Mouse (Mus musculus): ENCODE data around the gene Rtkn2. TPM values are rescaled to one million over a fixed set of nuclear protein-coding genes. Genes with fewer than 3 reads are reported as not detected.

Rtkn2 gene
- total RNA-seq (2021), result 1 to 10 TPM; 5.1 to 6.2 TPM

DNA sequence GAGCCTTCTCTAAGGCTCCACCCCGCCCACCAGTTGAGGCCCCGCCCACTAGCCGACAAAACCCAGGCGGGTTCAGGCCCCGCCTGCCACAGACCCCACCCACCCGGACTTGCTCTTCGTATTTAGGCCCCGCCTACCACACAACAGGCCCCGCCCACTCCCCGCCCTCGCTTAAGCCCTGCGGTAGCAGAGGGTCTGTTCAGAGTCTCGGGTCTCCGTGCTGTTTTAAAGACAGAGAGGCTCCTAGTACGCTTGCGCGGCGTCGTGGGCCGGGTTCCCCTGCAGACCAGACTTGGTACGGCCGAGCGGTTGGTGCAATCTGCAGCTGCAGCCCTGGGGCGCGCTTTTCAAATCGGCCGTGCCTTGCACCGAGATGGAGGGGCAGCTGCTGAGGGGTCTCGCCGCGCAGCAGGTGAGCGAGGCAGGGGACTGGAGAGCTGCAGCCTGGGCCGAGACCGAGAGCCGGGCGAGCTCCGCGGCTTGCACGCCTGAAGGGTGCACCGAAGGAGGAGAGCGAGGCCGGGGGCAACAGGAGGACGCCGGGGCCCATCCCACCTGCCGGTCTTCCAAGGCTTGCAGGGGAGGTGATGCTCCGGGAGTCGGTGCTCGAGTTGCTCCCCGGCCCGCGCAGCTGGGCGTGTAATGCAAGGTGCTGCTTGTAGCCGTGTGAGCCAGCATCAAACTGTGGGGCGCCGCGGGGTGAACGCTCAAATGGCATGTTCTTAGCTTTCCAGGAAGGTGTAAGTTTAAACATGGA, at the start of gene Rtkn2:
Gene Rtkn2, plus strand, starts transcription at position 170 of the 757 bp plus-strand sequence.
- DNase-seq, result peak; percentile 84 to 85

- DNase-seq, result no peak
These were observed 48.0 kb upstream of the Rtkn2 start for GRCm38 (mm10) chr10:67931328-67931727.

GRCm38 (mm10) chr10:67932780-67933179, 46.6 kb upstream of the Rtkn2 start:
- no peak for DNase-seq

DNA sequence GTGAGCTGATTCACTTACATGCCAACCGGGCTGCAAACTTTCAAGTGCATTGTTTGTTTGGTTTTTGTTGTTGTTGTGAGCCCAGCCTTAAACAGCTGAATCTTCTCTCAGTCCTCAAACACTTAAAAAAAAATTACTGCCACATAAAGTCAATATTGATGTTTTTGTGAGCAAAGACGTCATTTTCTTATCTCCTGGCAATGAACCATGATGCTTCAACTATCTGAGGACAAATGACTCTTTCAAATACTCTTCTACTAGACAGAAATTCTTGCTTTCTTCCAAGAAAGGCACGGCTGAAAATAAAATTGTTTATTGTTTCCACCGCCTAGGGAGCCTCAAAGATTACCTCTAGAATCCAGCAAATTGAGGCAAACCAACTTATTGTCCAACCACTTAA, 42.4 kb upstream of the Rtkn2 start:
- no peak for DNase-seq

- DNase-seq, result no peak
These were observed 41.6 kb upstream of the Rtkn2 start for GRCm38 (mm10) chr10:67937775-67938174.

- DNase-seq, result no peak
These were observed 39.8 kb upstream of the Rtkn2 start for GRCm38 (mm10) chr10:67939546-67939945.

DNA sequence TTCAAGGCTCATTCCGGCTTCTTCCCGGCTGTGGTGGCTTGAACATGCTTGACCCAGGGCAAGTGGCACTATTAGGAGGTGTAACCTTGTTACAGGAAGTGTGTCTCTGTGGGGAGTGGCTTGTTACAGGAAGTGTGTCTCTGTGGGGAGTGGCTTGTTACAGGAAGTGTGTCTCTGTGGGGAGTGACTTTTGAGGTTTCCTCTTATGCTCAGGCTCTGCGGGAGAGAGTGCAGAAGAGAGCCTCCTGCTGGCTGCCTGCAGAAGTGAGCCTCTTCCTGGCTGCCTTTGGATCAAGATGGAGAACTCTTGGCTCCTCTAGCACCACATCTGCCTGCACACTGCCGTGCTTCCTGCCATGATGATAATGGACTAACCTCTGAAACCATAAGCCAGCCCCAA, 35.9 kb upstream of the Rtkn2 start:
- DNase-seq, result no peak

GRCm38 (mm10) chr10:67950059-67950748, 29.2 kb upstream of the Rtkn2 start:
- DNase-seq, result no peak

DNA sequence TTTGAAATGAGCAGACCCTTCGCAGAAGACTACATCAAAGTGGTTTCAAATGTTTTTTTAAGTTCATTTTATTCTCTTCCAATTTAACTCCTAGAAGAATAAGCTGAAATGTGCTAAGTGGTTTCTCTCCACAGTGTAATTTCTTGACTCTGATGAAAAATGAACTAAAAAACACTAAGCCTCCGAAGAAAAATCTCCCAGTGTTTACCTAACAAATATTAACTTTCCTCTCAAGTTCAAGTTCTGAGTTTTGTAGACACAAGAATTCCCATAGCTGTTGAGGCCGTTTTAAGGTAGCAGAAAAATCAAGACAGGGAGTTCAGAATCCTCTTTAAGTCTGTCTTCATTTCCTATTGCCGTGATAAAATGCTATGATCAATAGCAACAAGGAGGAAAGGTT, 27.7 kb upstream of the Rtkn2 start:
- no peak for DNase-seq

DNA sequence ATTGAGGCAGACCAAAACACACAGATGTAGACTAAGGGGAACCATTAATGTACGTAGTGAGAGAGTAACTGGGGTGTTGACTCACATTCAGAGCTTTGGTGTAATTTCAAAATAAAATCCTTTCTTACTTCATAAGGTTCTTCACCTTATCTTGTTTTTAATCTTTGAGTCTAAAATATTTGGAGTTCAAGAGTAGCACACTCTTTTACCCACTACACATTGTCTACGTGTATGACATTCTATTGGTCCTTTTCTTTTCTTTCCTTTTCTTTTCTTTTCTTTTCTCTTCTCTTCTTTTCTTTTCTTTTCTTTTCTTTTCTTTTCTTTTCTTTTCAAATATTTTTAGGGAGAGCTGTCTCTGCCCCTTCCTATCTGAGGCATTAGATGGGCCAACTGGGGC, 23.4 kb upstream of the Rtkn2 start:
- DNase-seq, result no peak

DNA sequence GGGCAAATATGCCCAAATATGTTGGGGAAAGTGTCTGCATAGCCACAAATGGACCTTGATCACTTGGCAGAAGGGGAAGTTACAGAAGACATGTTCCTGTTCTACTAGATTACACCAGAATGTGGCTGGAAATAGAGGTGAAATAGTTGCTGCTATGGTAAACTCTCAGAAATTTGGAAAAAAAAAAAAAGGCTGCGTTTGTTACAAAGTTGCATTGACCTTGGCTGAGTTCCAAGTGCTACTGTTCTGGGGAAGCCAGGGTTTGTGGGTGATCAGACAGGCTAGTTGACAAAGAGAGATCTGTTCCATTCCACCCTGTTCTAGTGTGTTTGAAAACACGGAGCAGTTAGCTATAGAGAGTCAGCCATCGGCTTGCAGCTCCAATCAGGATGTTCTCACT, 19.4 kb upstream of the Rtkn2 start:
- no peak for DNase-seq

DNA sequence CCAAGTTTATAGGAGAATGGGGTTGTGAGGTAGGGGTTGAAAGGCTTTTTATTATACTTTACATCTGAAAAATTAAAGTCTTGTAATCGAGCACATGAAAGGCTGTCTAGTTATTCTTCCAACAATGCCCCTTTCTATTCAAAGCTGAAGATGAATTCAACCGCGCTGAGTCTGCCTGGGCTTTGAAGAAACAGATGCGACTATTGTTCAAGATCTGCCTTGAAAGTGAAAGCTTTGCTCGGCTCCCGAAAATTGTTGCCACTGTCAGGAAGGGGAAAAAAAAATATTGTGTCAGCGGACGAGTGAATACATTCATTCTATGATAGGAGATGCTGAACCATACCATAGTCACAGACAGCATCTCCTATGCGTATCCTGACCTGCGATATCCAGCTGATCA, 16.9 kb upstream of the Rtkn2 start:
- no peak for DNase-seq

DNA sequence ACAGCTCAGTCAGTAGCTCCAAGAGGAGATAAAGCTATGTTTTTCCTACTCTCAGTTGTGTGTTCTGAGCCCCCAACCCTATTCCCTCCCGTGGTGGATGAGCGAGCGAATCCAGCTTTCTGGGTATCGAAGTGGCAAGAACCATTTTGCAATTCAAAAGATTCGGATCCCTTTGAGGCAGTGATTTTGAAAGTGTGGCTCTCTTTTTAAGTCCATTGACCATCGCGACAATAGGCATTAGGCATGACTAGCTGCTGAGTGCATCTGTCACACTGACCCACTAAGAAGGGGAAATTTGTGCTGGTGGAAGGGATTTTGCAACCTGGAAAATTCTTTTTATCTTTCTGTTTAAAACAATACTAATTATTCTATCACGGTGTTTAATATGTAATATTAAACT, 15.3 kb upstream of the Rtkn2 start:
- no peak for DNase-seq

DNA sequence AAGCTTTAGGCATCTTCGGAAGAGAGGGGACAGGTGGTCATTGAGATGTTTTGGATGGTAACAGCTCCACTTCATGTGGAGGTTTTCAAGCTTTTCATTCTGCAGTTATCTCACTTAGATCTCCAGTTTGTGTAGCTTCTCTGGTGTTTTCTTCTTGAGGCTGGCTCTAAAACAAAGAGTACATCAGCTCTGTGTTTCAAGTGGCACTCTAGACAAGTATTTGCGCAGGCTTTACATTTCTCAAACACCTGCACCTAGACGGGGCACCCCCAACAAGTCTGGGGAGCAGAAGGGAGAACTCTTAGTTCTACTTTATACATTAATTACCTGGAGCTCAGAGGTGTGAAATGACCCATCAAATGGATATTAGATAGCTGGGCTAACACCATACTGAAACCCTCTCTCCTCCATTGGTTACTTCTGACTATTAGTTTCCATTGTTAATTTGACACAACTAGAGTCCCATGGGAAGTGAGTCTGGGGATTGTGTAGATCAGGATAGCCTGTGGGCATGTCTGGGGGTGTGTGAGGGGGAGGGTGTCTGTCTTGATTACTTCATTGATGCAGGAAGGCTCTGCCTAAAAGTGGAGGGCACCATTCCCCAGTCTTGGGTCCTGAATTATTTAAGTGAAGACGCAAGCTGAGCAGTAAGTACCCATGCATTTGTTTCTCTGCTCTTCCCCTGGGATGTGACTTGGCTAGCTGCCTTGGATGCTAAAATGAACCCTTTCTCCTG, 14.0 kb upstream of the Rtkn2 start:
- DNase-seq, result no peak

DNA sequence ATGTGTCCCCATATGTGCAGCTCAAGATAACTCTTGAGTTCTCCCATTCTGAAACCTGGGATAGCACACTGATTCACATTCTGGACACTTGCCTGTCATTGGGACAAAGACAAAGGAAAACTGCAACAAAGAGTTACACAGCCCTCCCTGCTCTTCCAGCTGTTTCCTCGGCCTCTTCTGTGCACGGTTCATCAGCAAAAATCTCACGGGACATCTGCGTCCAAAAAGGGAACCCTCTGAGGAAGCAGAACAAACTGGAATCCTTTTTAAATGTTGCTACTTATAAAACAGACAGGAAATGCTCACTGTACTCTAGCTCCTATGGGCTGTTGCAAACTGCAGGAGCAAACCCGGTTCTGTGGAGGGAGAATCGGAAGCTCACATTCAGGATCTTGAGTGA, 13.3 kb upstream of the Rtkn2 start:
- DNase-seq, result no peak

DNA sequence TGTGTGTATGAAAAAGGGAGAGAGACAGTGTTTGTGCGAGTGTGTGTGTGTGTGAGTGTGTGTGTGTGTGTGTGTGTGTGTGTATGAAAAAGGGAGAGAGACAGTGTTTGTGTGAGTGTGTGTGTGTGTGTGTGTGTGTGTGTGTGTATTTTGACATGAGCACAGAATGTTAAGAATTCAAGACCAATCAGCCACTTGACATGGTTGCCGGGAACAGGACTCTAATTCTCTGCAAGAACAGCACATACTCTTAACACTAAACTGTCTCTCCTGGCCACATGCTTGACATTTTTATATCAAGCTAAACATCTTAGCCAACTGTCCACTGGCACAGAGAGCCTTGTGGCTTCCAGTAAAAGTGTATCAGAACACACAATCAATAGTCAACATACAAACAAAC, 12.4 kb upstream of the Rtkn2 start:
- no peak for DNase-seq

DNA sequence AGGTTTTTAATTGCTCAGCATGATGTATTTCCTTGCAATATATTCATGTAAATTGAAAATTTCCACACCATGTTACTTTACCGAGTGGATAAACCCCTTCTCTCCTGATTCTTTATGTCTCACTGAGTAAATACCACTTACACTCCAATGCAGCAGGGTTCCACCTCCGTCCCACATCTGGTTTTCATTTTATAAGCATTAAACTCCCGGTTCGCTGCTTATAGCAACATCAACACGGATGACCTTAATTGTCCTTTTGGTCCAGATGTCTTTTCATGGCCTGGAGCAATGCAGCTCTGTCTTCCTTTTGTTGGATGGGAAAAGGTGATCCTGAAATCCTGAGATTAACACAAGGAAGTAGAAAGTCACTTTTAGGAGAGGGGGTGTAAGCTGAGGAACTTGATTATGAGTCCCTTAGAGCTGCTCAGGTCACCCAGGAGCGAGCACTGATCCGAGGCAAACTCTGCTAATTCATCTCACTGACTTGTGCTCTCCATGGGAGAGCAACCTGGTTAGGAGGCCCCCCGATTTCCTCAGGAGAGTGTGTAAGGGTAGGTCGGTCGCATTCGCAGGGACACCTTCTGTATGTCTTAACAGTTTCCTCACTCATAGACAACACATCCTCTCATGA, 8.1 kb upstream of the Rtkn2 start:
- no peak for DNase-seq

DNA sequence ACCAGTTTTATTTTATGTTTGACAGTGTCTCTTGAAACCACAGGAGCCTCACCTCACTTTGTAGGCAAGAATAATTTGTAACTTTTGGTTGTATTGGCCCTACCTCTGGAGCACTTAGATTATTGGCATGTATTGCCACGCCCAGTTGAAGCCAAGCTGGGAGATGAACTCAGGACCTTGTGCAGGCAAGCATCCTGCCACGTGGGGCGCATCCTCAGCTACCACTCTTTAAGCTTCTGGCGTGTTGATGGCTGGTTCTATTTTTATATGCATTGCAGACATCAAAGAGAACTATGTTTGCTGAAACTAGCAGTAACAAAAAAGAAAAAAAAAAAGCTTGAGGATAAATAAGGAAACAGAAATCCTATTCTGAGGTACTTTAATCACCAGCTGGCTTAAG, 2.1 kb upstream of the Rtkn2 start:
- DNase-seq, result no peak

DNA sequence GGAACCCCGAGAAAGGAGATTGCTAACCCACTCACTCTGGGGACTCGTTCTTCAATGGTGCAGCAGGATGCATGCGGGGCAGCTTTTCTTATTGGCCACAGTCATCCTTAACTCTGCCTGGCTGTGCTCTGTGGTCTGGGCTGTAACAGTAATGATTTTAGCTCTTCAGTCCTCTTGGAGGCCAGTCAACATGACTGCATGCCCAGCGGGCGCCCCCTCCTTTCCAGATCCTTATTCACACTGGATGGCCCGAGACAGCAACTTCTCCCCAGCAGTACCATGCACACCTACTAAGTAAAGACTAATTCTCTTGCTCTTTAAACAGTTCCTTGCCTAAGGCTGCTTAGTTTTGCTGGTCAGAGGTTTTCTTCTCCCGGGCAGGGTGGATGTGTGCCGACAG, 4.4 kb downstream of the Rtkn2 start:
- DNase-seq, result no peak

DNA sequence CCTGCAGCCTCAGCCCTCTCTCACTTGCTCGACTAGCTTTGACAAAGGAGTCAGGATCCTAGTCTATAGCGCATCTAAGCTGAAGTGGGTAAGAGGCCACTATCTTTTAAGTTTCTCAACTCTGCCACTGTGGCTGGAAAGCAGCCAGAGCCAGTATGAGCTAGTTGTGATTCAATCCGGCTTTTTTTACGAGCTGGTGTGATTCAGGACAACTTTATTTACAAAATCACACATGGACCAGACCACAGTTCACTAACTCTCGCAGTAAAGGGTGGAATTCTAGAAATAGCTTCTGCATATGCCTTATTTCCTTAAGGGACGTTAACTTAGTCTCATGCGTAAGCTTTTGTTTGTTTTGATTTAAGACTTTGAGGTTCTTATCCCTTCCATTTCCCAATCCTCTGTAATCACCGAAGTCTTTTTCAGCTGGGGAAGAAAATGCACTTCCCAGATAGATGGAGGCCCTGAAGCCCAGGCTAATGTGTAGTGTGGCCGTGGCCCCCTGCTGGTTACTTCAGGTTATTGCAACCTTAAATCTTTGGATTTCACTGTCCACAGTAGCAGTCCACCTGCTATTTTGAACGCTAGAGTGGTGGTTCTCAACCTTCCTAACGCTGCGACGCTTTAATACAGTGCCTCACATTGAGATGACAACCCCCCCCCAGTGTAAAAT, 5.0 kb downstream of the Rtkn2 start:
- DNase-seq, result peak in 1 of 2 experiments; percentile 48

DNA sequence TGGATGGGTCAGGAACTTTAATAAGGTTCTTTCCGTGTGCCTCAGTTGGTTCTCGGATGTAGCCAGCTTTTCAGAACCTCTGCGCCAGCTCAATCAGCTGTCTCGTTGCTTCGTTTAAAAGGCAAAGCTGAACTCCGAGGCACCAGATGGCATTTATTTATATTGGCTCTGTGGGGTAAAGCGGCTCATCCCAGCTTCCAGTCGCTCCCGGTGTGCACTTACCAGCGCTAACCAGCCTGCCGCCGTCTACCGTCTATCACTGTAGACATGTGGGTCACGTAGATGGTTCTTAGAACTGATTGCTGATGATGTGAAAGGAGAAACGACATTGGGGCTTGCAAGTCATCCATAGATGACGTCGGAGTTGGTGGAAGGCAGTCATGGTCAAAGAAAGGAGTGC, 5.7 kb downstream of the Rtkn2 start:
- DNase-seq, result peak in 1 of 2 experiments; percentile 15

DNA sequence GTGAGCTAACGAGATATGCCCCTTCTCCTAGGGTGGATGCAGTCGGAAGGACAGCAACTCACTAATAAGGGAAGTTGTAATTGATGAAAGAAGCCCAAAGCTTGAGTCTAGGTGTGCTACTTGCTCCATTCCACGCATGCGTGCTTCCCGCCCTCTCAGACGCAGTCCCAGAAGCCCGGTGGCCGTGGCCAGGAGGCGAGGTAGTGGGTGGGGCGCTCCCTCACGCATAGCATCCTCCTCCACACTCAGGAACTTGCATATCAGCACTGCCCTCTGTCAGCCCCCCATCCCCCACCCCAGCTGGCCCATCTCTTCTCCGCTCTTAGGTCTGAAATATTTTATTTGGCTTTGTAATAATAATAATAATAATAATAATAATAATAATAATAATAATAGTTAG, 16.0 kb downstream of the Rtkn2 start:
- DNase-seq, result no peak

GRCm38 (mm10) chr10:67996171-67996570, 16.8 kb downstream of the Rtkn2 start:
- no peak for DNase-seq
